Mouse (Mus musculus) neutrophil, adult 5-6 weeks (primary cell): ENCODE results near the gene Dock4. TPM values are rescaled to one million over a fixed set of nuclear protein-coding genes. Genes with fewer than 3 reads are reported as not detected.

Source experiments
- ATAC-seq: fragments of 151-379, 151-347 bp; 2 replicates; pipeline ENCODE4 v1.8.0; 2017; ENCODE audit warnings: mild to moderate bottlenecking, moderate TSS enrichment; ENCODE audit not compliant: insufficient number of reproducible peaks, poor library complexity, low FRiP score, severe bottlenecking; ENCODE audit errors: extremely low read depth
- total RNA-seq: library from RNA; stranded (forward); fragments of 200-1000 nt; gene quantifications from 2 replicates; pipeline ENCODE4 v1.2.3, GENCODE M21; 2017

The Dock4 gene
- total RNA-seq, 1 experiment from 2014 or later = 7.6 TPM

DNA sequence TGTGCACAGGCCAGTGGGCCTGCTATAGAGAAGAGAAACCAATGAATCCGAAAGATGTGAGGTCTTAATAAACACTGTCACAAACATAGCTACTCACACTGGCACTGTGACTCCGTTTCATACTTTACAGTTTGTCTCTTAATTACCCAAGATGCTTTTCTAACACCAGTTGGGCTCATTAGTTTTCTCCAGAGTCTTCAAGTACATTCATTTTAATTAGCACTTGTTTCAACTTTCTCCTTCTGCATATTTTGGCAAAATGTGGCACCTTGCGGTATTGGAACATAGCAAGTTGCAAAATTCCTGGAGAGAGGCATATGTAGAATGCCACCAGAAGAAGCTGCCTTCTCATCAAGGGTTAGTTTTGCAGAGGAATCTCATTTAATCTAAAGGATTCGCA lies 252.6 kb downstream of the Dock4 start:
- ATAC-seq = no peak

DNA sequence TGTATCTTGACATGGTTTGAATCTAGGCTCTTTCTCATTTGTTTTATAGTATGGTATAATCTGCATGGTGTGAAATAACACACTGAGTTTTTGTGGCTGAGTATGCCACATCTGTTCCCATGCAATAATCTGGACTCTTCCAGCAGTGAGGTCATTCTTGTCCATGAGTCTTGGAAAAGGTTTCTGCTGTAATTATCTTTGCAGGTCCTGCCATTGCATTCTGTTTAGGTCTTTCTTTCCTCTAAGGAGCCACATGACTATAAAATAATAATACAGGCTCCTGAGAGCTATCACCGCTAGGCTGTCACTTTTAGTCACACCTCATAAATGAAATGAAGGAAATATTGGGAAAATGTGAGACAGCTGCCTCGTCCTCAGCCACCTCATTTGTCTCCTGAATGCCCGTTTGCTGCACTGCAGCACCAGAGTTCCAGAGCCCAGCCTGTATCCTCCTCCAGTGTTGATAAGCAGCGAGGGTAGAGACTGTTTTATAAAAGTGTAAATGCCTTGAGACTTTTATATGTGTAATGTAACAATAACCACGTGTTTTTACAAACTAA lies 256.6 kb downstream of the Dock4 start:
- no peak for ATAC-seq

DNA sequence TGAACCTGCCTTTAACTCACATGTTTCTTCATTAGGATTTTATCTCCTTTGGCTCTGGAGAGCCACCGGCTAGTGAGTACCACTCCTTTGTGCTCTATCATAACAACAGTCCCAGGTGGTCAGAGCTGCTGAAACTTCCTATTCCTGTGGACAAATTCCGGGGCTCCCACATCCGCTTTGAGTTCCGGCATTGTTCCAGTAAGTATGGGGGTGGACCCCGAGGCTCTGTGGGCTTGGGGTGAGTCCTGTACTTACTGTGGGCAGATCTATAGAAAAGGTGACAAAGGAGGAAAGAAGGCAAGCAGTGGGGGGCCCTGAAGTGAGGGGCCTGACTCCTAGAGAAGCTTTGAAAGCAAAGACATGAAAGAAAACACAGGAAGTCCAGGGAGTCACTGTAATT lies 258.5 kb downstream of the Dock4 start:
- ATAC-seq = no peak

DNA sequence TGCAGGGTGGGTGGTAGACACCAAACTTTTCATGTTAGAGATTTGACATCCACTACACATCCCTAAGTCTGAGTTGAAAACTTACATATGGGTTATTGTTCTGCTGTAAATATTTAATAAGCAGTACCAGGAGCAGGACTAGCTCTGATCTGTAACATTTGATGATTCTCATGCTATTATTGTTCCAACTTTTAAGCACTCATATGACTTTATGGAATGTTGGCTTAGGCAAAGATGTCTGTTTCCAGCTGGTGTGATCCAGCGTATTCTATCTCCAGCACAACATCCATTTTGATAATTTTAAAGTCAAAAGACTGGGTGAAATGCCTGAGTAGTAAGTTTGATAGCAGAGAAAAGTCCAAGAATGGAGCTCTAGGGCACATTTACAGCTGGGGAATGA lies 261.4 kb downstream of the Dock4 start:
- ATAC-seq = no peak

DNA sequence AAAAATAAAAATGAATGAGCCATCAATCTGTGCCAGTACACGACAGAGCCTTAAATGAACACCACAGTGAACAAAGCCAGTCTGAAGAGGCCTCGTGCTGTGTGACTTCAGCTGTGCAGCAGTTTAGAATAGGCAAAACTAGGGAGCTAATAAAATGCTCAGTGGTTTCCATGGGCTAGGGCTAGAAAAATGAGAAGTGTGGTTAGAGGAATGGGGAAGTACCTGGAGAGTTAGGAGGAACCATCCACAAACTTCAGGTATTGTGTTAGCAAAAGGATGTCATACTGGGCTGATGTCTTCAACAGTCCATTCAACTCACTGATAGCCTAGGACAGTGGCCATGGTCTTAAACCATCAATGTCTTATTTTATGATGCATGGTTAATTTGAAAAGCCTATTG lies 263.3 kb downstream of the Dock4 start:
- ATAC-seq = peak; percentile 79

DNA sequence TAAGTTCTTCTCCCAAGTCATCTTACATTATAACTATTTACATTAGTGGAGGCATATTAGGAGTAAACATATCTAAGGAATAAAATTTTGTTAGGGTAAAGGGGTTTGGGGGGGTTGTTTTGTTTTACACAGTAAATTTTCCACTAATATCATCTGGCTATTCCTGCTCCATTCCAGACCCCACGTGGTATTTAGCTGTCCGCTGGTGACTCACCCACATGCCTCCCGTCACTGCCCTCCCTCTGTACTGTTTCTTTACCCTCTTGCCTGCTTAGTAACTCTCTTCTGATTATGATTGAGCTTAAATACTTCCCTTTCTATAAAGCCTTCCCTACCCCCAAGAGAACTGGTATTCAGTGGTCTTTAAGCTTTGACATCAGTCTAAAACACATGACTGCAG lies 266.5 kb downstream of the Dock4 start:
- ATAC-seq = no peak

DNA sequence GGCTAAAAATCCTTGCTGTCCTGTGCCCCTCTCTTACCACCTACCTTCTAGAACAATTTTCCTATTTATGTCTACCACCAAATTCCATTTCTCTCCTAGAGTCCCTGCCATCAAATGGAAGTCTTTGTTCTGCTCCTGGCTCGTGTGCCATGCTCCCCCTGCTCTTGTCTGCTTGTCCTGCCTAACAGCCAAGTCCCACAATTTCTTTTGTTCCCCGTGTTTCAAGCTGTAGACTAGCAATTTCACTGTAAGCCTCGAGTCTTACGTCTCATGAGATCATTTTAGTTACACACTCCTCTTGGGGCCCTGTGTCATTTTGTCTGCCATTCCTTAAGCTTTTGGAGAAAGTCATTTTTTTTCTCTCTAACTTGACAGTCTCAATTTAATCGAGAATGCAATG lies 268.5 kb downstream of the Dock4 start:
- ATAC-seq = no peak

DNA sequence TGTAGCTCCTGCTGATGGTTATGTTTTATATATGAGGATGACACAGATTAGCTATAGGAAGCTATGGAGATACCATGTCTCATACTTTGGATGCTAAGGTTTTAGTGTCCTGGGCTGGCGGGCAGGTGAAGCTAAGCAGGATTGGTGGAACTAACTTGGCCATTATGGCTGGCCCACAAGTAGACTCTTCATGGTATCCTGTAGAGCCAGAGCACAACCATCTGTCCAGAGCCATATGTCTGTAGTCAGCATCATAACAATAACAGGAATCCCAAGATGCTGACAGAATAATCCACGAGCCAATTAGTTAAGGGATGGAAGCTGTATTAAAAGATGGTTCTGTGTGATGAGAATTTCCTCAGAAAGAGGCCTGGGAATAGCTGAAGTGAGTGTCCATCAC lies 269.4 kb downstream of the Dock4 start:
- ATAC-seq = no peak

DNA sequence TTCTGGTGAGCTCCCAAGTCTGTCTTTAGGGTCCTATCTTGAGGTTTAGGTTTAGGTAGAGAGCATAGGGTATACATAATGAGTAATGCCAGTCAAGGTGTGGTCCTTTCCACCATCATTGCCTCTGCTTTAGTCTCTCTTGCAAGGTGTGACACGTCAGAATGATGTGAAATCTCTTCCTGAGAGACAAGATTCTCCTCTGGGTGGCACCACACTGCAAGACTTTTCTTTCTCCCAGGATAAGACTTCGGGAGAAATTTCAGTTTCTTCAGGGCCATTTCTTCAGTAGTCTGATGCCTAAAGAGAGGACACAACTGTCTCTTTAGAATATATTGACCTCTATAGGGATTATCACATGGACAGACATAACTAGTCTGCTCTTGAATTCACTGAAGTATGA lies 282.6 kb downstream of the Dock4 start:
- ATAC-seq = no peak

DNA sequence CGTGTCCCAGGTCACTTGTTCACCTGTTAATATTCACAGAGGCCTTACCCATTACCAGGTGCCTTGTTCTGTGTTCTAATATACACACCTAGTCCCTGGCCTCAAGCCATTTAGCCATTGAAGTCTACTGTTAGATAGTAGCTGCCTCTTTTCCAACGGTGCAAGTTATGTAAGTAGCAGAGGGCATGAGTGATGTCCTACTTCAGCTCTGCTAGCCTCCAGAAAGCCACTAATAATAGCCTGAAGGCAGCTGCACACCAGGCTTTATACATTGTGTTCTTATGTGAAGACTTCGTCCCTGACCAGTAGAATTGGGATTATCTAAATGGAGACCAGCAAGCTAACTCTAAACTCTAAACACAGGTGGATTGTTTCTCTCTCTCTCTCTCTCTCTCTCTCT lies 285.0 kb downstream of the Dock4 start:
- ATAC-seq = no peak

DNA sequence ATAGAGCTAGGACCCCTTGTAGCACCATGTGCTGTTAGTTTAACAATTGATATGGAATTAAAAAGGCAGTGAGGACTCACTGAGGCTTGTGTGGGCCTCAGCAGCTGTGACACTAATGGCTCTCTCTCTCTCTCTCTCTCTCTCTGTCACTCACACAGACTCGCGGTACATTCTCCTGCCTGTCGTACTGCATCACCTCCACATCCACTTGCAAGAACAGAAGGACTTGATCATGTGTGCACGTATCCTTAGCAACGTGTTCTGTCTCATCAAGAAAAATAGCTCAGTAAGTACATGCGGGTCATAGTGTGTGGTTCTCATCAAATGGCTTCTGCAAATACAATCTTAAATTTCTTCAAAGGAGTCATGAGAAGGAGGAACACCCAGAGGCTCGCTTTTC lies 299.7 kb downstream of the Dock4 start:
- ATAC-seq = no peak

DNA sequence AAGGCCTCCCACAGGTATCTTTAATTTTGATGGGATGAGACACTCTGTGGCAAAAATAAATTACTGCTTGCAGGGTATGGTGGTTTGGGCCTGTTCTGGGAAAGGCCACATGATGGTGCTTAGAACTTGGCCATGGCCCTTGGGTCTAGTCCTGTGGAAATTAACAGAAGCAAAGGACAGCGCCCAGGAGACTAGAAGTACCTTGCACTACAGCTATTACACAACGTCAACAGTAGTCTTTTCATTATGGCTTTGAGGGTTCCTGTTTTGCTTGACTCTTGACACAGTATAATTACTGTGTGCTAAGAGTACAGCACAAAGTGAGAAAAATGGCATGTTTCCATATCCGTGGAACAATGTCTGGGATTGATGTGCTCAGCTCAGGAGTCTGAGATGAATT lies 300.3 kb downstream of the Dock4 start:
- ATAC-seq = no peak

DNA sequence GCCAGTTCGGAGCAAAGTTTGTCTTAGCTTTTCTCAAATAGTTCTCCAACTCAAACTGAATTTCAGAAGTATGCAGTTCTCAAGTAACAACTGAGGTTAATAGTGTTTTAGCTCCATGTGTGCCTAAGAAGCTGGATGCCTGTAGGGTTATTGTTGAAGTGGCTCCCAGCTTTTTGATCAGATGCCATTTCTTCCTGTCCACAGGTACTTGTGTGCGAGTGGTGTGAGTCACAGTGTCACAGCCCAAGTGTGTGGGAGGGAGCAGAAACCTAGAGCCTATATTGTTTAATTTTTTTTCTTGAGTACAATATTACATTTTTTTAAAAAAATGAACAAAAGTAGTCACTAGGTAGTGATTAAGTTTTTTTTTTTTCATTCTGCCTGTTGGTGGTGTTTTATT lies 313.5 kb downstream of the Dock4 start:
- no peak for ATAC-seq

DNA sequence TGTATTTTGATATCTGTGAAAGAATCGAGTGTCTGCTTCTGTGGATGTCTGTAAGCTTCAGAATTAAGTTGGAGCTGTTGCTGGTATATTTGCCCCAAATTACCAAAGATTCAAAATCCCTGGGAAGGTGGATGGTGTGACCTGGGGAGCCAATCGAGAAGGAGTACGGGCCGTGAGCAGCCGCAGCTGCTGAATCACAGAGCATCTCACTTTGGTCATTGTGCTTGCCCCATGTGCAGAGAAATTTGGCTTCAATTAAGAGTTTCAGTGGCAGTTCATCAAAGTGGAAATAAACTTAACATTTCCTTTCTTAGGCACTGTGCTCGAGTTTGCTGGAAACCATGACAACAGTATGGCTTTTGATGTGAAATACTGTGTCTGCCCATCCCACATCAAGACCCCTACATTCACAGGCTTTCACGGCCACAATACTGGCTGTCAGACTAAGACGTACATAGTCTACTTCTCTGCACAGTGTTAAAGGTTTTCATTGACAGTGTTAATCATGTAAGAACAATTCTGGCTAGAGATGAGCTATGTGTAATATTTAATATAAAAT lies 321.6 kb downstream of the Dock4 start:
- no peak for ATAC-seq

DNA sequence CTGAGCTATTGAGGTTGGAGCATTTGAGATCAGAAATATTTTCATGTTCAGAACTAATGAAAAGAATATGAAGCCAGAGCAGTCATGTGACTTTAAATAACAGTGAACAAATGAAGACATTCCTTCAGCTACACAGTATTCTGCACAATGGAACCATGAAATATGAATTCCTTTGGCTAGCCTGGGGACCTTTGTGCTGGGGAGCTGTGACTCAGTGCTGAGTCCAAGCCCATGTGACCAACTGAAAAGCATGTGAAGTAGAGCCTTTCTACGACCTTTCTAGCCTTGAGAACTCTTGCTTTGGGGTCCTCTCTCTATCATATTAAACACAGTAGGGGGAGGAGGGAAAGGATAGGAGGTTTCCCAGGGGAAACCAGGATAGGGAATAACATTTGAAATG lies 327.3 kb downstream of the Dock4 start:
- no peak for ATAC-seq

DNA sequence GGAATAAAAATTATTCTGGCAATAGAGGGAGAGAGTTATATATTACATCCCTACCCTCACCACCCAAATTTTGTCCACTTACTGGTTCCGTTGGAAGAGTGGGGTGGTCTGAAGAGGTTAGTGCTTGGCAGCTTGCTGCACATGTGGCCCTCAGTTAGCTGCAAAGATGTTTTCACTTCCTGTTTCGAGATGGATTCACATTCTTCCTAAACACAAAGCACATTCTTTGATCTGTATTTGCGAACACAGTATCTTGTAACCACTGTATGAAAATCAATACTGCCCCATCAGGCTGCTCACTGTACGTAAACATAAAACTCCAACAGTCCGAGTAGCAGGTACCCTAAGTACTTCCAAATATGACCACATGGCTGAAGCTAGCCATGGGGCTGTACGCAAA lies 335.8 kb downstream of the Dock4 start:
- no peak for ATAC-seq

DNA sequence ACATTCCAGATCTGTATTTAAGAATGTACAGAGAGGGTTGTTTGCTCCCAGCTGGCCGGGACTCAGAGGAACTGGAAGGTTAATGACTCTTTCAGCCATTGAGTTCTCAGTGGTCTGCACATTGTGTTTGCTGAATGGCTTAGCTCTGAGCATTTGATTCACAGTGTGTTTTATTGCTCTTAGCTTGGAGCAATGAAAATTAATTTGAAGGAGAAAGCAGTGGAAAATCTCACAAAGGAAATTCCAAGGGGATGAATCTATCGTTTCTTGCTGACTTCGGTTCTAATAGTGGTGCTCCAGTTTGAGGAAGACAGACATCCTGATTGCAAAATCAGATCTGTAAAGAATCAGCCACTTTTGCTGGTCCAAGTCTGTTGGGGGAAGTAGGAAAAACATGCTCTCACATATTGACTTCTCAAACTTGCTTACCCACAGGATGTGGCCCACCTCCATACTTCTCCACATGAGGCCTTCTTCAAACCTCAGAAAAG lies 342.9 kb downstream of the Dock4 start:
- ATAC-seq = no peak

DNA sequence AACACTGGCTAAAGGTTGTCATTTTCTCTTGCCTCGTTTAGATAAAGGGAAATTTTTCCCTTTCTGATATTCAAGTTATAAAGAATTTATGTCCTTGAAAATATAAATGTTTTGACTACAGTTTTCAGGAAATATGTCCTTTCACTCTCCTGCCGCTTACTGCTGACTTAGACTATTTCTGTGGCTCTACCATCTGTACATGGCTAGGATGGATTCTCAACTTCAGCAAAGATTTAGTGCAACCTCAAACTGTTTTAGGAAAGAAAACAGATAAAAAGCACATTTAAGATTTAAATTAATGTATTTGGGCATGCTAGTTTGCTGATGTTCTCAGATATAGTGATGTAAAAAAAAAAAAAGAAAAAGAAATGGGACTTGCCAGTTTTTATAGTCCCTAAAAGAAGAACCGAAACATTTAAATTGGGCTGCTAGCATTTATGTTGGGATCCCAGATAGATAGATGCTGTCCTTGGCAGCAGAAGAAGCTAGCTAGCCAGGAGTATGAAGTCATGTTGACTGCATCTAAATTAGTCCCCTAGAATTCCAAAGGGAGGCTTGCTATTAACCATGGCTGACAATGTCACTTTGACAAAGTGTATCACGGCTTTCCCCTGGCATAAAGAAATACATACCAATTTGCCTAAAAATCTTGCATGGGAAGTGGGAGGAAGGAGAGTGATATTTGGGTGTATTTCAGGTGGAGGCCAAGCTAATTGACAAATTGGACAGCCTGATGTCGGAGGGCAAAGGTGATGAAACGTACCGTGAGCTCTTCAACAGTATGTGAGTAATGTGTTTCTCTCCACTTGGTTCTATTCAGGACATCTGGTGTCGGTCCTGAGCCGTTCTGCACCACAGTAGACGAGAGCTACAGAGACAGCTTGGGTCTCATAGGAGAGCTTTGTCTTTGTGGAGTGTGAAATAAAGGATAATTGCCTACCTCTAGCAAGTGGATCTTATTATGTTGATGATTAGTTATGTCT lies 343.9 kb downstream of the Dock4 start:
- no peak for ATAC-seq

DNA sequence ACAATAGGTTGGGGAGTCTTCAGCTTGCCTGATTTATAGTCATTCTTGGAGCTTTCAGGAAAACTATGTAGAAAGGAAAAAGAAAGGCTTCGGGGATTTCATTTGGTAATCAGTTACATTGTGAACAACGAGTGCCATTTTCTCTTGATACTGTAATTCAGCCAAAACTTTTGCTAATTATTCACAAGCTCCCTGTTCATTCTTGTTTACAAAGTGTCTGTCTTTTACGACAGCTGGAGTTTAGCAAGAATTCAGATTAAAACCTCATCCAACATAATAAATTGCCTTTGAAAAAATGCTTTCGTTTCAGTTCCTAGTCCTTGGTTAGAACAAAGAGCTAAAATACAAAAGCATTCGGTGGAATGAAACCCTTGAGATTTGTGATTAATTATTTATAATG lies 345.5 kb downstream of the Dock4 start:
- no peak for ATAC-seq

DNA sequence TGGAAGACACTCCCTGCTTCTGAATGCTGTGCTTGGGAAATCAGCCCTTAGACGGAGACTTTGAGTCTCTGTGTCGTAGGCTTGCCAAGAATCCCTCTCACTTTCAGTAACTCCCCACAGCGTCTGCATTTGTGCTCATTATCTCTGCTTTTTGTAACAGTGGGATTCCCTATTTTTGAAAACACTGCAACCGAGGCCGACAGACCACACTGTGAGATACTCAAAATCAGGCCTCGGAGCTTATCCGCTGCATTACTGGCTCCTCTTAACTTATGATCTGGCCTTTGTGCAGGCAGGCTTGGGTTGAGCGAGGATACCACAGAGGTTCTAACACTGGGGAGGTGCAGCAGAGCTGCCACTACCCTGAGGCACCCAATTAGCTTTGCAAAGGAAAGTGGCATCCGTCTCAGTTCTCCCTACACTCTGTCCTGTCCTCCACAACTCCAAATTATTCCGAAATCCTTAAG lies 346.5 kb downstream of the Dock4 start:
- ATAC-seq = no peak
